Mouse (Mus musculus): ENCODE measurements around the gene Itgax. TPM values are rescaled to one million over a fixed set of nuclear protein-coding genes. Genes with fewer than 3 reads are reported as not detected.
"Not testable (repeated sequence)": the region's sequence is repeated elsewhere in the genome, so short reads cannot be mapped to it uniquely, and the experiment has no call there.

Itgax gene
- total RNA-seq, 2 experiments from 2014 or later, result 0.13 to 0.59 TPM

- DNase-seq (ENCODE audit: low spot score in 2 of 2), result not testable (repeated sequence)
These were observed 29.5 kb downstream of the Itgax start for GRCm38 (mm10) chr7:128158688-128159354.

- DNase-seq (ENCODE audit: low spot score in 2 of 2), result no peak
These were observed 34.7 kb downstream of the Itgax start for GRCm38 (mm10) chr7:128164001-128164400.

- no peak for DNase-seq (ENCODE audit: low spot score in 2 of 2)
These were observed 37.0 kb downstream of the Itgax start for GRCm38 (mm10) chr7:128166391-128166790.

DNA sequence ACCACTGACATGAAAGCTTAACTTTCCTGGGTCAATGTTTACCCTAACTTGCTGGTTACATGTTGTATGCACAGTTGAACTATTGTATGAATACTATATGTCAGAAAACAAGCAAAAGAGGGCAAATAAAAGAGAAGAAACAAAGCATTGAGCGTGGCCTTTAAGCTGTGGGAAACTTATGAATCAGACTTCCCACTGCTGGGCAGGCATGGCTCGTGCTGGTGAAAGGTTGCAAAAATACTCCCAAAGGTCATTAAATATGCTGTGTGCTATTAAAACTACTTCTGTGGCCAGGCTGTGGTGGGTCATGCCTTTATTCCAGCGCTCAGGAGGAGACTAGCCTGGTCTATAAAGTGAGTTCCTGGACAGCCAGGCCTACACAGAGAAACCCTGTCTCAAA lies 40.6 kb downstream of the Itgax start:
- DNase-seq (ENCODE audit: low spot score in 2 of 2), result no peak

DNA sequence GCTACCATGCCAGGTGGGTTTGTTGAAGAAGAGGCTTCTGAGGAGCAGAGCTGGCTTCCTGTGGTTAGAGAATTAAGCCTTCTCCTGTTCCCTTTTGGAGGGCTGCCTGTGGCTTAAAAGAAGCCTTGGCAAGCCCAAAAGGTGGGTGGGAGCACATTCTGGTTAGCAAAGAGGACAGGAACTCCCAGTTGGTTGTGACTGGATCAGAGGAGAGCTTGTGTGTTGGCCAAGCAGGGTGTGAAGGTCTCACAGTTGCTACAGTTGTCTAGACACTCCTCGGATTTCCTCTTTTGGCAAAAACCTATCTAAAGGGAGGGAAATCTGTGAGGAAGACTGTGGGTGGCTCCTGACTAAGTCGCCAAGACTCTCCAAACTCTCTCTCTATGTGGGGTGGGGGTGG lies 49.0 kb downstream of the Itgax start:
- peak in 1 of 2 experiments; percentile 7 for DNase-seq (ENCODE audit: low spot score in 2 of 2)

GRCm38 (mm10) chr7:128180126-128180525 lies 50.8 kb downstream of the Itgax start:
- no peak for DNase-seq (ENCODE audit: low spot score in 2 of 2)

GRCm38 (mm10) chr7:128180546-128180945 lies 51.2 kb downstream of the Itgax start:
- DNase-seq (ENCODE audit: low spot score in 2 of 2), result no peak

- no peak for DNase-seq (ENCODE audit: low spot score in 2 of 2)
These were observed 52.3 kb downstream of the Itgax start for GRCm38 (mm10) chr7:128181691-128182090.

Other genes starting within 250 kb of the Itgax start
- 1 to 10 TPM; 2.8 to 3.3 TPM for gene Prss53, start 238.6 kb upstream of the Itgax start, total RNA-seq (2021)
- gene Gm21974, start 234.1 kb upstream of the Itgax start, total RNA-seq (2021), result not detected
- gene Vkorc1, start 233.9 kb upstream of the Itgax start, total RNA-seq (2021), result 10 to 100 TPM; 22.9 to 30.8 TPM
- 10 to 100 TPM; 41.4 to 42.4 TPM for gene Bckdk, start 225.5 kb upstream of the Itgax start, total RNA-seq (2021)
- gene Kat8, start 217.0 kb upstream of the Itgax start, total RNA-seq (2021), result 10 to 100 TPM; 29.8 to 30.9 TPM
- gene Prss8, start 199.4 kb upstream of the Itgax start, total RNA-seq (2021), result under 1 TPM; 0.25 to 0.46 TPM
- 10 to 100 TPM; 10.3 to 10.5 TPM for gene Prss36, start 182.8 kb upstream of the Itgax start, total RNA-seq (2021)
- 100 to 1,000 TPM; 279 to 285 TPM for gene Fus, start 162.1 kb upstream of the Itgax start, total RNA-seq (2021)
- 1 to 10 TPM; 2.1 to 3.2 TPM for gene Pycard, start 135.7 kb upstream of the Itgax start, total RNA-seq (2021)
- gene Trim72, start 125.6 kb upstream of the Itgax start, total RNA-seq (2021), result under 1 TPM; 0.32 to 0.58 TPM
- gene Itgam, start 66.9 kb upstream of the Itgax start, total RNA-seq (2021), result 10 to 100 TPM; 11.0 to 11.2 TPM
- gene Gm49368, start 66.9 kb upstream of the Itgax start, total RNA-seq (2021), result under 1 TPM in 1 of 2 experiments, not detected in 1; 0.25 TPM
- gene Itgad, start 24.8 kb downstream of the Itgax start, total RNA-seq (2021), result under 1 TPM; 0.20 to 0.71 TPM
- 1 to 10 TPM; 4.7 TPM for gene Cox6a2, start 76.8 kb downstream of the Itgax start, total RNA-seq (2021)
- gene Armc5, start 107.8 kb downstream of the Itgax start, total RNA-seq (2021), result 10 to 100 TPM; 11.5 to 12.6 TPM
- gene 9130023H24Rik, start 108.5 kb downstream of the Itgax start, total RNA-seq (2021), result 1 to 10 TPM; 3.3 TPM
- gene Tgfb1i1, start 117.3 kb downstream of the Itgax start, total RNA-seq (2021), result 10 to 100 TPM in 1 of 2 experiments, 1 to 10 TPM in 1; 9.2 to 12.0 TPM
- not detected for gene Slc5a2, start 136.1 kb downstream of the Itgax start, total RNA-seq (2021)
- gene BC017158, start 168.6 kb downstream of the Itgax start, total RNA-seq (2021), result 10 to 100 TPM; 24.0 to 25.9 TPM